ENCODE assay signal across 21 mouse cellular contexts in the genomic region with DNA sequence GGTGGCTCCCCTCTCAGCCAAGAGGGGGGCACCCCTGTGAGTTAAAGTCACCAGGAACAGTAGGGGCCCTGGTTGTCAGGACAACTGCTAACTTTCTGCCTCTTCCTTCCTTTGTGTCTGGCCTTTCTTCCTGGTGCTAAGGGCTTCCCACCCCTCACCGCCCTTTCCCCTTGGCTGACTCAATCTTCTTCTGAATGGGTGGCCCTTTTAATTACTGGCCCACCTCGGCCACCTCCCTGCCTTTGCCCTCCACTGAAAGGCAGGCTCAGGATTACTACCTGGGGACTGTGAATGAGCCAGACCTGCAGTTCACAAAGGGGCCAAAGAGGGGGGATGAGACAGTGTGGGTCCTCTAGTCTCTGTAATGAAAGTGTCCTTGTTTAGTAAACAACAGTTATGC. TPM values are rescaled to one million over a fixed set of nuclear protein-coding genes. Genes with fewer than 3 reads are reported as not detected.
DNase-seq lines count a peak whose midpoint lies in the region; ATAC-seq and TF ChIP-seq lines count a peak whose summit lies in the region.
"Had no signal": no experiment of that assay in that cellular context is flagged by ENCODE, and none has a peak within 500 bp of the region (broad histone marks: within the 10 kb centered on the region; RNA-seq: fewer than 3 reads in every experiment).

No protein-coding gene starts in this region.

- intact Hi-C loops in gastrocnemius, adult 2 months (cut with DNase I), result loop anchor here (5.0 kb wide), 1 partner anchor 632 kb away; no protein-coding TSS in a partner anchor
- intact Hi-C loops in gastrocnemius, postnatal 36 days (cut with DNase I), result loop anchor here (5.0 kb wide), 1 partner anchor 32 kb away; no protein-coding TSS in a partner anchor
- intact Hi-C loops in heart, postnatal 36 days (cut with DNase I), result no loop called here

- TF ChIP-seq CTCF in gastrocnemius, adult 2 months (IDR thresholded peaks at IDR 0.05), result no peak

- peak overlapping the region; percentile 14; the same call in 1 of the 2 replicates for H3K9ac ChIP-seq in heart, embryonic 16.5 days (ENCODE audit: low read length)
- H3K9ac ChIP-seq: embryonic facial prominence, embryonic 13.5 days; hindbrain, embryonic 14.5 days; intestine, embryonic 15.5 days had no signal

- WGBS in heart, embryonic 16.5 days, result 51% methylated on average over 2 of the region's 2 CpGs

- H3K27ac ChIP-seq in gastrocnemius, adult 2 months, result 0 out of 2 replicates have a peak overlapping the region, but pooled peaks have one; percentile 16
- no peak overlapping the region for H3K27ac ChIP-seq in heart, embryonic 16.5 days (ENCODE audit: low read length)
- H3K27ac ChIP-seq: embryonic facial prominence, embryonic 13.5 days; heart, embryonic 10.5 days; hindbrain, embryonic 10.5 days; hindbrain, embryonic 14.5 days; intestine, embryonic 15.5 days had no signal

- no peaks in the 10 kb centered on the region for H3K27me3 ChIP-seq in heart, embryonic 16.5 days (ENCODE audit: control insufficient read depth, insufficient read depth, low read length)
- H3K27me3 ChIP-seq: CH12.LX; embryonic facial prominence, embryonic 13.5 days; intestine, embryonic 15.5 days had no signal

- no peak overlapping the region for H3K4me3 ChIP-seq in gastrocnemius, adult 2 months
- H3K4me3 ChIP-seq in heart, embryonic 16.5 days (ENCODE audit: low read length), result no peak overlapping the region
- H3K4me3 ChIP-seq: embryonic facial prominence, embryonic 13.5 days; heart, embryonic 10.5 days; hindbrain, embryonic 10.5 days; intestine, embryonic 15.5 days had no signal

- peaks cover 20% of the 10 kb centered on the region for H3K36me3 ChIP-seq in heart, embryonic 16.5 days (ENCODE audit: control insufficient read depth, insufficient read depth)

- no peak for DNase-seq in gastrocnemius, adult 2 months
- DNase-seq in gastrocnemius, postnatal 36 days, result no peak
- DNase-seq in heart, postnatal 36 days, result no peak
- DNase-seq in ES-CJ7 (ENCODE audit: low read depth, low spot score), result peak; percentile 28
- peak; percentile 33 for DNase-seq in ZHBTc4 (ENCODE audit: low read depth, low spot score)
- DNase-seq in cerebellum, adult 11-12 months, result no peak
- DNase-seq: adrenal gland, adult 8-10 months; adrenal gland, postnatal 36 days; cerebellum, adult 8-10 months; cerebellum, postnatal 36 days; gastrocnemius, postnatal 14 days; kidney, adult 18-20 months had no signal

- peaks cover 3% of the 10 kb centered on the region; the same call in 1 of the 2 replicates for H3K4me1 ChIP-seq in heart, embryonic 16.5 days (ENCODE audit: control insufficient read depth, insufficient read depth, low read length)
- H3K4me1 ChIP-seq: embryonic facial prominence, embryonic 13.5 days; intestine, embryonic 15.5 days had no signal

- H3K9me3 ChIP-seq in heart, embryonic 16.5 days (replicated peaks; ENCODE audit: control insufficient read depth, low read length), result no peaks in the 10 kb centered on the region
- H3K9me3 ChIP-seq: embryonic facial prominence, embryonic 13.5 days; G1E; heart, embryonic 10.5 days; hindbrain, embryonic 10.5 days; intestine, embryonic 15.5 days had no signal

- no peak overlapping the region for H3K4me2 ChIP-seq in heart, embryonic 16.5 days (ENCODE audit: low read depth, low read length)
- H3K4me2 ChIP-seq: embryonic facial prominence, embryonic 13.5 days; hindbrain, embryonic 14.5 days; intestine, embryonic 15.5 days had no signal

- no peak for ATAC-seq in heart, embryonic 16.5 days (replicated peaks; ENCODE audit: extremely low read depth, insufficient read depth, low FRiP score)
- ATAC-seq: forebrain, embryonic 16.5 days; intestine, embryonic 15.5 days had no signal

RNA-seq across cellular contexts. Expression of gene Snx19, which starts 23.0 kb away (rescaled TPM):
- 10 to 100 TPM; 20.9 to 22.7 TPM for total RNA-seq in gastrocnemius, adult 2 months (2021)
- total RNA-seq in gastrocnemius, postnatal 36 days (2021), result 10 to 100 TPM; 17.7 to 19.8 TPM
- polyA plus RNA-seq in heart, embryonic 16.5 days (2015; fragmentation: Nextera tagmentation; extraction: Ambion mirVana), result 13.6 and 14.4 TPM in 2 replicates
- total RNA-seq in heart, postnatal 36 days (2021), result 10 to 100 TPM; 23.5 to 24.2 TPM

Comparison
In these comparisons a context has a peak if more than half of its experiments do, and no peak if none do; other contexts are left out.
1. DNase-seq: peak in ES-CJ7 (single experiment) and ZHBTc4 (single experiment); none in gastrocnemius, adult 2 months (single experiment), gastrocnemius, postnatal 36 days (0 of 2), heart, postnatal 36 days (0 of 2) and cerebellum, adult 11-12 months (single experiment).